Mouse (Mus musculus): ENCODE results near the gene Tnfrsf1b.

Tnfrsf1b gene

DNA sequence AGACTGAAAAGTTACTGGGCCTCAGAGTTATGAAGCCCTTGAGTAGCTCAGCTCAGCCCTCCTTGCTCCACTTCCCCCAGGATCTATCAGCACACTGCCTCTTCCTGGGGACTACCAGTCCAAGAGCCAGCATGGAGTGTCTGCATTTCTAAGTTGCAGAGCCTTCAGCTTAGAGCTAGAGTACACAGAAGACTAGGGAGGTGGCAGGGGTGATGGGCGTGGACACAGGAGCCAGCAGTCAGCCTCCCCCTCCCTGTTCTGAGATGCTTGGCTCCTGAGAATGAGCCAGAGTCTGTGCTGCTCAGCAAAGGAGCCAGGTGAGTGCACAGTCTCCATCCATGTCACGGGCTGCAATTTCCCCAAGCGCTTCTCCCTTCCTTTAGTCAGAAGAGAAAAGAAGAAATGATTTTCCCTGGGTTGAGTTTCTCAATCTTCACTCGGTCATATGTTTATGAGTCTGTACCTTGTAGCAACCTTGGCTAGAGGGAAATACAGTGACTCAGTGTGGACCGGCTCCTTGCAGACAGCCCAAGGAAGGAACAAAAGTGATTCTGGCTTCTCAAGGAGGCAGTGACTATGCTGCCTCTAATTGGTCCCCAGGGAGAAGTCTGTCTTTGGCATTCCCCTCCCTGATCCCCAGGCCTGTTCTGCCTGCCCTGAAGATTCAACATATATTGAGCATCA, 11.2 kb upstream of the Tnfrsf1b start:
- DNase-seq (ENCODE audit: low spot score in 2 of 2) = no peak

DNA sequence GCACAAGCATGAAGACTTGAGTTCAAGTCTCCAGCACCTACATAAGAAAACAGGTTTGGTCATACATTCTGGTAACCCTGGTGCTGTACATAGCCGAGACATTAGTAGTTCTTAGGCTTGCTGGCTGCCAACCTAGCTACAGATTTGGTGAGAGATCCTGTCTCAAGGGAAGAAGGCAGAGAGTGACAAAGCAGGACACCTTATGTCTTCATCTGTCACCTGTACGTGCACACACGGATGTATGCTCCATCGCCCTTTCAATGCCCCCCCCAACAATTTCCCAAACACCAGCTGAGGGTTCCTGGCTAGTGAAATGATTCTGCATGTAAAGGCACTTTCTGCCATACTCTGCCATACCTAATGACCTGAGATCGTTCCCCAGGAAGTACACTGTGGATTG, 9.5 kb upstream of the Tnfrsf1b start:
- DNase-seq (ENCODE audit: low spot score in 2 of 2) = no peak

DNA sequence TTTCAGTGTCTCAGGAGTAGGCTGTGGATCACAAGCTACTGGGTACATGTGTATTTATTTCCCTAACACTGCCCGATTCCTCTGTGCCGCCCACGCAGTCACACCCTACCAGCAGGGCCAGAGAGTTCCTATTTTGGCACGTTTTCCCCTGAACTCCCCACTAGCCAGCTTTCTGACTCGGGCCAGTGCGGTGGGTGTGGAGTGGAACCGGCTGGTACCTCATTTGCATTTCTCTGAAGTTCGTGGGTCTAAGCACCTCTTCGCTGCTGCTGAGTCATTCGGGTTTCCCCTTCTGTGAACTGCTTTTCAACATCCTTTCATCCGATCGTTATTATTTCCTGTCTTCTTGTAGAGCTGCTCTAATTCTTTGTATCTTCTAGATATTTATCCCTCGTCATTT, 7.7 kb upstream of the Tnfrsf1b start:
- DNase-seq (ENCODE audit: low spot score in 2 of 2) = no peak

DNA sequence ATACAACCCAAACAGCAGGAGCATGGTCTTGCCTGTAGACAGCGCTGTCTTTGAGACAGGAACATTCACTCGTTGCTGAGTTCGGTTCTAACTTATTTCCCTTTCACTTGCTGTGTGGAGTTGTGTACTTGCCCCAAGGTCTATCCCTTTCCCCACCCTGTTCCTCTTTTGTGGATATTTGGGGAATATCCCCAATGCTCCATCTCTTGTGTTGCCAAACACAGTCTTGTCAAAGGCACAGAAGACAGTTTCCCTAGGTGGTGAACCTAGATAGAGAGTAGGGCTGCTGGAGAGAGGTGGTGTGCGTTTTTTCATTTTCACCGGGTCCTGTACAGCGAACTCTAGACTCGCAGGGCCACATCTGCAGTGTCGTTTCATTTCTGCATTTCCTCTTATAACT, 5.9 kb upstream of the Tnfrsf1b start:
- no peak for DNase-seq (ENCODE audit: low spot score in 2 of 2)

DNA sequence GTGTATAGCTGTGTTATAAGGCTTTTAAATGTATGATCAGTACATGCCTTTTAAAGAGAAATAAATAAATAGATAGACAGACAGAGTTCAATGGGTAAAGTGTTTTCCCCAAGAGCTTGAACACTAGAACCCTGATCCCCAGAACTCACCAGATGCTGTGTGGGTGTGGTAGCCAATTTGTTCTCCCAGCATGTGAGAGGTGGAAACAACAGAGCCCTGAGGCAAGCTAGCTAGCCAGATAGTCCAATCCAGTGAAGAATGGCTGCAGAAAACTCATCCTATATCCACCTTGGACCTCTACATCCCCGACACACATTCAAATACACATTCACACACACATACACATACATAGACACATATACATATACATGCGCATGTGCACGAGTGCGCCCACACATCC, 4.9 kb upstream of the Tnfrsf1b start:
- no peak for DNase-seq (ENCODE audit: low spot score in 2 of 2)

DNA sequence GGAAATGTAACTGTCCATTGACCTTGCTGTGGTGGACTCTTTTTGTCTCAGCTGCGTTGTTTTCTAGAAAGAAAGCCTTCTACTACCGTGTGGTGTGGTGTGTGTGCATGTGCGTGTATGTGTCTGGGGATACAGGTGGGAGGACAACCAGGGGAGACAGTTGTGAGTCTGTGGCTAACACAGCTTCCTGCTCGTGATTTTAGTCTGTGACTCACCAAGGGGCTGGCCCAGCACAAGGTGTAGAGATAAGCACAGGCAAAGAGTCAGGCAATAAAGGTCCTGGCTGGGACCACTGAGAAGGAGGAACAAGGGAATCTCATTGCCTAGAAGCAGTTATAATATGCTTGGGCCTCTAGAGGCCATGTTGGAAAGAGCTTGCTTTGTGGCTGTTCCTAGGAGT, 3.3 kb upstream of the Tnfrsf1b start:
- no peak for DNase-seq (ENCODE audit: low spot score in 2 of 2)

DNA sequence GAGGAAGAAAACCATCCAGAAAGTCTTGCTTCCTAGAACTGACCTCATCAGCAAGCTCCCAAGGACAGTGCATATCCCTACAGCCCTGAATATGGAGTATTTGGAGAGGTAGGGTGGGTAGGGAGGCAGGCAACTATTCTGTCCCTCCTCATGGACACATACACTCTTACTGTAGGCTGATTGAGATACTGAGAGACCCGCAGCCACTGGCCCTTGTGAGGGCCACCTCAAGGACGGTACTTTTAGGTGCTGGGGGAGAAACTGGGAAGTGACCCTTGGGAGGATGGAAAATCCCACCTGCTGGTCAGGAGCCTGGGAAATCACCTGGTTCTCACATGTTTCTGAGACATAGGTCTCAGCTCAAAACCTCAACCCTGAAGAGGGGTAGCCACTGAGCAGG, 886 bp upstream of the Tnfrsf1b start:
- DNase-seq (ENCODE audit: low spot score in 2 of 2) = no peak

DNA sequence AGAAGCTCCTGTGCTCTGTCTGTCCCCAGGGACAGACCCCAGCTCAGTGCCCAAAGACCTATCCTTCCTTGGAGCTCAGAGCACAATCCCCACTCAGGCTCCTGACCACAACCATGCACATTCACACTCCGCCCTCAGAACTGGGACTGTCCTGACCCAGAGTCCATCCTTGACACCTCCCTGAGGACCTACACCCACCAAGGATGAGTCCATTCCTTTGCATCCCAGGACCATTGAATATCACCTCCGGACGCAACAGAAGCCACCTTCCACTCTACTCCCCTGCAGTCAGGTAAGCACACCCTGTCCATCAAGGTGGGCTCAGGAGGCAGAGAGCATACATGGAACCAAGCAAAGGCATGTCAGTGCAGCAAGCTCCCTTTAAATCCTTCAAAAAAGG, 1.1 kb downstream of the Tnfrsf1b start:
- DNase-seq (ENCODE audit: low spot score in 2 of 2) = no peak

DNA sequence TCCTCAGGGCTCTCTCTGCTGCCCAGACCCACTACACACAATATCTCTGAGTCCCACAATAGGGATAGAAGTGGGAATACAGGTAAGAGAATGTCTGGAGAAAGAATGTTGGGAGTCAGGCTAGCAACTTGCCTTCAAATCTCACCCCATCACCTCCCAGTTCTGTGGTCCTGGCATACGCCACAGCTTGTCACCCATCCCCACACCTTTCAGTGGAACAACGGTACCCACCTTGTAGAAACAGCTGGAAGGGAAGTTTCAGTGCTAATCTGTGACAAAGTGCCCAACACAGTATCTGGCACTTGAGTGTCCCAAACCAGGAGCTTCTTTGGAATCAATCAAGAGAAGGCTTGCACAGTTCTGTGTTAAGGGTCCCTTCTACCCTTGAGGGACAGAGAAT, 2.0 kb downstream of the Tnfrsf1b start:
- DNase-seq (ENCODE audit: low spot score in 2 of 2) = no peak

DNA sequence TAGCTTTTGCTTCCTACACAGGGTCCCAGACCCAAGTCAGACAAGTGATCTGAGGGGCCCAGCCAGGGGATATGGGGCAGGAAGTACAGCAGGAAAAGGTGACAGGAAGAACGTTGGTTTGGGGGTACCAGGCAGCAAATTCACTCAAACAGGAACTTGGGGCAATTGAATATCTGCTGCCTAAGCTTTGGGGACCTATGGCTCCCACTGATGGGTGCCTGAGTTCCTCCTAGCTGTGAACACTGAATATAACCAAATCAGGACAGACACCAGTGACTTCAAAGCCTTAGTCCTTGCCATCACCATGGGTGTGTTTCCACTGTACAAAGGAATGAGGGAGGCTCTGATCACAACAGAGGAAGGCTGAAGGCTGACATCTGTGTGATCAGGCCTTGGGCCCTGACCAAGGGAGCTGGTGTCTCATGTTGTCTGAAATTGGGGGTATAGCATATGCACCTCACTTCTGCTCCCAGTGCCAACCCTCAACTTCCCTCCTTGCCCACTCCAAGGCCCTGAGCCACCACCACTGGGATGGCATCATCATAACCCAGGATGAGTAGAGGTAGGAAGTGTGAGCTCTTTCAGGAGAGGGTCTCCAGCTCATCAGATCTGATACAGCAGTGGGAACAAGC, 3.8 kb downstream of the Tnfrsf1b start:
- DNase-seq (ENCODE audit: low spot score in 2 of 2) = no peak

DNA sequence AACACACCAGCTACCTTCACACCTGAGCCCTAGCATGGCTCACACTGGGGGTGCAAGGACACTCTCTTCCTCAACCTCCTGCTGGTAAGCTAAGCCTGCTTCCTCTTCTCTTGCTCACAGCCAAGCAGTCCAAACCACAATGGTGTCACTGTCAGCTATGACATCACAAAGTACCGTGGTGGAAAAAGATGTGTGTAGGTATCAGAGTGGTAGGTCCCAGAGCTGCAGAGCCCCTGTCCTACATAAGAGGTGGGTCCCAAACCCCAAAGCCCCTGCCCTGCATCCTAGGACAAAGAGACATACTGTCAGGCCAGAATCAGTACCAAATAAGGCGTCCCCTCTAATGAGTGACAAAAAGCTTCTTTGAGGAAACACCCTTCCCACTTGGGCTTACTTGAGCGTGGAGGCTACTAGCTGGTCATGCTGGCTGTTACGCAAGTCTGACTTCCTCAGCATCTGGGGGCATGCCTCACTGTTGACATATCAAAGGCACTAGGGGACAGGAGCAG, 5.9 kb downstream of the Tnfrsf1b start:
- DNase-seq (ENCODE audit: low spot score in 2 of 2) = no peak

DNA sequence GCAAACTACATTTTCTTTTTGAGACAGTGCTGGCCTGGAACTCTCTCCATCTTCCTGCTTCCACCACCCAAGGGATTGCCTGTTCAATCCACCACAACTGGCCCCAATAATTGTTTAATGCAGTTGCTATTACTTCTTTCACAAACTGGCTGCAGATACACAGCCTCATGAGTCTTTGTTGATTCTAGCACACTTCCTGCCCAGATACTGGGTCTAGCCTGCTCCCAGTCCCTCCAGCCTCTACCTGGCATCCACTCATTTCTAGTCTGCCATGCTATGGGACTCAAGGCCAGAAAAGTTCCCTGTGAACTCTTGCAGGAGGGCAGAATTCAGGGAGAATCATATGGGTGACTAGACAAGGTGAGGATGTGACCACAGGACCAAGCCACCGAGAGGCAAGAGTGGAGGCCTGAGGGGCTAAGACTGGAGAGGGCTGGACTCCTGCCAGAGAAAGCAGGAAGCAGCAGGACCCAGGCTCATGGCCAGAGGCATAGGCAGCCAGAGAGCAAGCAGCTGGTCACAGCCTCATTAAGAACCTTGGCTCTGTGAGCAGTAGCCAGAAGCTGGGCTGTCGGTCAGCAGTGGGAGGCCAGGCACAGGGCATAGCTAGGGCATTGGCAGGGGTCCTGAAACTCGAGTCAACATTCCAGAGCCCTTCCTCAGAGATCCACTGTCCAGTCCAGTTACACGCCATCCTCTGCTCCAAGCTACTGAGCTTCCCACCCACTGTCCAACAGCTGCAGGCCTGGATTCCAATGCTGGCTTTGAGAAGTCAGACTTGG, 7.4 kb downstream of the Tnfrsf1b start:
- DNase-seq (ENCODE audit: low spot score in 2 of 2) = peak; percentile 47 to 53

DNA sequence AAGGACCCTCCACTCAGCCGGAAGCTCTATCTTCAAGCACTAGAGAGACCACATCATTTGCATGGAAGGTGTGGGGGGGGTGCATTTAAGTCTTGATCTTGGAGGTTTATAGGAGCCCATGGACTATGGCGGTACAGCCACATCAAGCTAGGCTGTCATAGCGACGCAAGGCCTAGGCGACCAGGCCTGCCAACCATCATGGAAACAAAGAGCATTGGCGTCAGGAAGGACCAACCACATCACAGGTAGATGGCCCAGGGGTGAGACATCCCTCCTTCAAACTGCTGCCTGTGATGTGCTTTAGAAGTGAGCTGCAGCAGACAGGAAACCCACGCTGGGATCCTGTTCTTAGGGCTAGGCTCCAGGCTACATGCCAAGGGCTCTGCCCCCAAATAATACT, 10.6 kb downstream of the Tnfrsf1b start:
- no peak for DNase-seq (ENCODE audit: low spot score in 2 of 2)

DNA sequence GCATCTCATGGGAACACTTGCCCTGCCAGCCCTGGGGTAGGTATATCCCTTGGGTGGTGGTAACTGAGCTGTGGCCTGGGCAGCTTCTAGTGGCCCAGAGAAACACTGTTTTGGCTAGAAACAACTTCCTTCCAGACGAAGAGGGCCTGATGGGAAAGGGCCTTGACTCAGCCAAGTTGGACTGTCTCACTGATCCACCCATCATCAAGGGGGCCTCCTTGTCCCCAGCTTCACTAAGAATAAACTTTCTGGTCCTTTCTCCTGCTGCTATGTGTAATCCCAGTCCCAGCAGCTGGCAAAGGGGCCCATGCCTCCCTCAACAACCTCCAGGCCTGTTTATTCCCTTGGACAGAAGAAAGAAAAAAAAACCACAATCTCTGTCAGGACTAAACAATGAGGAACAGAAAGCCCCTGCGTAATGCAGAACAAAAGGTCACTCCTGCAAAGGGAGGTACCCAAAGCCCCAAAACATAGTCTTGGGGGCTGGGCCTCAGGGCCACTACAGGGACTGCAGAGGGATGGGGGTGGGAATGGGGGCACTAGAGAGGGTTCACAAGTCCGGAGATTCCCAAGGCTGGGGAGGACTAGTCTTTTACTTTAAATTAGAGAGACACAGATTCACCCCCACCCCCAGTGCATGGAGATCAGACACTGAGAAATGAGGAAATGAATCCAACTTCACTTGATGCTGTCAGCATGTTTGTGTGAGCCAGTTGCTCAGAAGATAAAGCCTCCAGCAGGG, 13.0 kb downstream of the Tnfrsf1b start:
- no peak for DNase-seq (ENCODE audit: low spot score in 2 of 2)

DNA sequence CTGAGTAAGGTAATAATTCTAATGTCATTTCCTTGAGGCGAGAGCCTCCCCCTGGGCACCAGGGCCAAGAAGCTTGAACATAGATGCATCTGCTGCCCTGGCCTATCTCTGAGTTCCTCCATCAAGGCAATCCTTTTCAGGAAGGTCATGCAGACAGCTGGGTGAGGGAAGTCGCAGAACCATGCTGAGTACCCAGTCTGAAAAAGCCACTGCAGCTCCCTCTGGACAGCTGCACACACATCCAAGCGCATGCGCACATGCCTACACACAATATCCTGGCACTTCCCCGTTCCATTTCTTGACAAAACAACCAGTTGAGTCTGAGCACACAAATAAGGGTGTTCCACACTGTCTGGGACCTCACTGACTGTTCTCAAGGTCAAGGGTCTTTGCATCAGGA, 14.9 kb downstream of the Tnfrsf1b start:
- no peak for DNase-seq (ENCODE audit: low spot score in 2 of 2)

DNA sequence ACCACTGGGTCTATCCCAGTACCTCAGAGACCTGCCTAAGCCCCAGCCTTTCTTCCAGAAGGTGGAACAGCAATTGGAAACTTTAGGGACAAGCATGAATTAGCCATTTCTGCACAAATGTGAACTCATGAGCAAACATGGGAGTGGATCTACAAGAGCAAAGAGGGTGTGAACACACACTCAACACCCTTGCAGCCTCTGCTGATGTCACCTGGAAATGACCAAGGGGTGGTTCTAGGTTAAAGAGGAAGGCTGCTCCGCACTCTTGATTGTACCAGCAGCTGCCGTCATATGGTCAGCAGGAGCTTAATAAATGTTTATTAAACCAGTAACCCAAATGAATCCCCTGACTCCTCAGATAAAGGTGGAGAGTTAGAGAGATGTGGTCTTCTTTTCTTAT, 16.0 kb downstream of the Tnfrsf1b start:
- DNase-seq (ENCODE audit: low spot score in 2 of 2) = no peak

DNA sequence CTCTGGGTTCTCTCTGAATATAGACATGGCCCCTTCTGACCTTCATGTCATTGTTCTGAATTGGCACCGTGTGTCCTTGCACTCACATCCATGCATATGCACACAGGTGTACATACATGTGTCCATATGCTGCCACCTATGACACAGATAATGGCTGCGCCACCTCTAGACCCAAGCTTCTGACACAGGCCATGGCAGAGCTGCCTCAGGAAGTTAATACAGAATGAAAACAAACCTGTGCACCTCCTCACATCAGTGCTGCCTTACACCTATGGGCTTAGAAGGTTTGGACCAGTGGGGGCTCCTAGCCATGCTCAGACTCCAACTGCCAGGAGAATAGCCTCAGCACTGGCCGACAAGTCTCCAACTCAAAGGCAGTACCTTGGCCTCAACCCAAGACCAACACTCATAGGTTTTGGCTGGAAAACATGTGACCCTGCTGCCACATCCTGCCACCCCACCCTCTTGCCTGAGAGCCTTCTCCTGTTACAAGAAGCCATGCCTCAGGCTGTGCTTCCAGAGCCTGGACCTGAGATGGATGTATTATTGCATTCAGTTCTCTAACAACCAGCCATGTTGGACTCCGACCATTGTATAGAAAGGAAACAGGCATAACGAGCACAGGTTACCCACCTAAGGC, 17.0 kb downstream of the Tnfrsf1b start:
- DNase-seq (ENCODE audit: low spot score in 2 of 2) = no peak

DNA sequence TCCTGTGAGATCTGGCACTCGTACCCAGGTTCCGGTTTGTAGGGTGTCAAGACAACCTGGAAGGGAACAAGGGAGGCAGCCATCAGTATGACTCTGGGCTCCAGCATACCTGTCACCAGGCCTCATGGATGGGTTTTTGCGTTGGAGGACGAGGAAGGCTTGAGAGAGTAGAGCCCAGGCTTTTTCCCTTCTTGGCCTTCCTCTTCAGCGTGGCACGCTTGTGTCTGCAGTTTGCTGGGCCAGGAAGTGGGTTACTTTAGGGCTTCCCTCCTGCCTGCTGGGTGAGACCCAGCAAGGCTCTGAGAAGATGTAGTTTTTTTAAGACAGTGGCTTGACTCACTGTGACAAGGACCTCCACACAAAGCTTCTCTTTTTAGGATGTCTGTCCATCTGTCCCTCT, 17.6 kb downstream of the Tnfrsf1b start:
- DNase-seq (ENCODE audit: low spot score in 2 of 2) = no peak

DNA sequence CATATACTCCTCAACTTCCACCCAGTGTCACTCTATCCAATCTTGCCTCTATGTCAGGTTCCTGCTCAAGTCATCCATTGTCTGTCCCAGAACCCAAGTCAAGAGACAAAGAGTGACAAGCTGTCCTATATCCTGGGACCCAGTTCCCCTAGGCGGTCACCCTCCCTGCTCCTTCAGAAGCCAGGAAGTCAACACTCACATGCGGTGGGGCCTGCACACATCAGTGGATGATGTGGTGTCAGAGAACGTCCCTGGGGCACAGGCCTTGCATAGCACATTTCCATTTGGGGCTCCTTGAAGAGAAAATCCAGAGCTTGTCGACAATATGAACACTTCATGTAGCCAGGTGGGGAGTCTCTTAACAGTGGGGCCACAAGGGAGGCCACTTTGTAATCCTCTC, 22.1 kb downstream of the Tnfrsf1b start:
- no peak for DNase-seq (ENCODE audit: low spot score in 2 of 2)

DNA sequence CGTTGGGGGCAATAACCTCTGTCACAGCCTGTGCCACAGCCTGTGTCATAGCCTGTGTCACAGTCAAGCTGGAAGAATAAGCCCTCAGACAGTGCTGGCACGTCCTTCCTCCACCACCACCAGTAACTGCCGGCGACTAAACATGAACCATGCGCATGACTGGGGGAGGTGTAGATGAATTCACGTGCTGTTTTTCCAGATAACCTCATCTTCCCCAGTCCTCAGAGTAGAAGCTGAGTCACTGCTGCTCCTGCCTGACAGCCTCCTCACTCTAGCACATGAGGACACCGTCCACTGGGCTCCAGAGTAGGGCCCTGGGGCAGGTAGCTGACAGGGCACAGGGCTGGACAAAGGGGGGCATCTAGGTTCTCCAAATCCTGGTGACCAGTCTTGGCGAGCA, 24.6 kb downstream of the Tnfrsf1b start:
- no peak for DNase-seq (ENCODE audit: low spot score in 2 of 2)

DNA sequence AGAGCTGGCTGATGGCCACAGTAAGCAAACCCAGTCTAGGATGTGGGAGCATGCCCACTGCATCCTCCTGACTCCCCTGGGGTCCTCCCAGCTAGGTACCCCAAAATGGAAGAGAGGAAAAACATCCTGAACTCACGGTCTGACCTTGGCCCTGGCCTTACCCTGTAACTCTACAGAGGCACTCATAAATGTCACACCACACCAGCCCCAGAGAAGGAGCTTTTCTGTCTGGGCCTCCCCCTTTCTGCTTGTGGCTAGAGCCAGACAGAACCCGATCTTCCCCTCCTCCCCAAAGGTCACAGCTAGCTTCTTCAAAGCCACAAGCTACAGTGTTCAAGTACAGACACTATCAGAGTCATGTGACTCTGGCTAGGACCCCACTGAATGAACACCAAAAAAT, 25.3 kb downstream of the Tnfrsf1b start:
- no peak for DNase-seq (ENCODE audit: low spot score in 2 of 2)

DNA sequence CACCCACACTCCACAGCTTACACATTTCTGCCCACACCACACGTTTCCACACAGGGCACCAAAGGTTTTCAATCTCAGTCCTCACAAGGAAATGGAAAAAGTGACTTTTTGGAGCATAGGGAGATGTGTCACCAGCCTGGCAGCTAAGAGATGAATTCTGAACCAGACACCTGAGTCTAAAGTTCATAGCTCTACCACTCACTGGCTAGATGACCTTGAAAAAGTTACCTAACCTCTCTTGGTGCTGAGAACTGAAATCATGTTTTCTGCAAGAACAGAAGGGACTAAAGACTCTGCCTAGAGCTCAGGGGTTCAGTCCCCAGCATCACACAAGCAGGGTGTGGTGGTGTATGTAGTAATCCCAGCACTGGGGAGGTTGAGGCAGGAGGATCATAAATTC, 26.7 kb downstream of the Tnfrsf1b start:
- DNase-seq (ENCODE audit: low spot score in 2 of 2) = no peak
